Mouse (Mus musculus) 416B (cell line): ENCODE measurements at regions not wholly inside any gene's neighbourhood (a gene's known extent, or its start where the extent isn't known, plus 50 kb on each side); places are given as distances from the start of the nearest gene placed in this dataset.
A peak's percentile ranks its signal among the peaks of the same experiment; 100 is the strongest.

Experiments used
- DNase-seq: peaks from one replicate; pipeline ENCODE4 v3.0.0; 2011; ENCODE audit warnings: low read depth

DNA sequence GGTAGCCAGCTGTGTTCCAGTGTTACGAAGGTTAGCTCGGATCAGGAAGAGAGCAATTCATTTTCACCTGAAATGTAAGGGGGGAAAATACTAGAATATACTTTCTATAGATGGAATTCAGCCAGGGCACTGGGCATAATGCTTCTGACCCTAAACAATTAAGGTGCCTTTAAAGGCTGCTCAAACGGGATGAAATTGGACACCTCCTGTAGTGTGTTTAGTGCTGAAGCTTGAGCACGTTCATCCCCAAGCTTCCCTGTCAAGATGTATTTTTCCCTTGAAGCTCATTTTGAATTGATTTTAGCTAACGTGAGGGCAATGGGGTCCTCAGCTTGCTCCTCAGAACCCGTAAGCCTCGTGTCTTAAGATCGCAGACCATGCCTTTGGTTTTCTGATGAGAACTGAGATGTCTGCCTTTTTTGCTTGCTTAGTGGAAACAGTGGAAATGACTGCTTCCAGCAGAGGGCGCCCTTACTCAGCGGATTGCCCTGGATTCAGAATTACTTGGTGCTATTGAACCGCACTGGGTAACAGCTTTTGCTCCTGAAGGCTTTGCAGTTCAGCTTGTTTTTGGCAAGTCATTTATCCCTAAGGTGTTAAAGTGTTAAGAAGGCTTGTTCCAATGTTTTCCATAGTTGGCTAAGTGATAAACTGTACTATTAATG, 74.6 kb upstream of the Fermt1 start:
- DNase-seq = peak; percentile 67

DNA sequence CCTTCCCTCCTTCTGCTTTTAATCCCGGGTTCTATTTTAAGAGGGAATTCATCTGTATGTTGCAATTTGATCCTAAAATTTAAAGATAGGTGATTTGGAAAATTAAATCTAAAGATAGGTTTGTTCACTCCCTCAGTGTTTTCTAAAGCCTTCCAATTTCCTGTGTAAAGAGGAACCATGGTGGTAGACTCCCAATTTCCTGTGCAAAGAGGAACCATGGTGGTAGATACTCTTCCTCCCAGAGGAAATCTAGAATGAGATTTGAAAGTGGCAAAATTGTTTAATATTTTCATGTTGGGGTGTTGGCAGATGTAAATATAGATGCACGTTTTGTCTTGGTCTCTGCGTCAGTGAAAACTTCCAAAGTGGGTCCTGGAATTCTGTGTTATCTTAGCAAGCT, 75.5 kb upstream of the Fermt1 start:
- no peak for DNase-seq

DNA sequence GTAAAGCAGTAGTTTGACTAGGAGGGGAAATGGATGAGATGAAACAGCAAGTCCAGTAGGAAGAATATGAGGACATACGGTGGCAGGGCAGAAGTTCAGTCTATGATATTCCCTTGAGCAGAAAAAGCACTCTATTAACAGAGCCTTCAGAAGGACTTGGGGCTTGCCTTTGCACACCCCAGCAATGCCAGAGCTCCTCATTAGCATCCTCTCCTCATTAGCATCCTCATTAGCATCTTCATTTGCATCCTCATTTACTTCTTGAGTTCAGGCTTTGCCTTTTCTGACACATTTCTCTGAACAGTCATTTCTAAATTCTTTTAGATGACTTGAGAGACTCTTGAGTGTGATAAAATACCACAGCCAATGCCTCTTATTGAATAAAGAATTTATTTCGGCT, 81.3 kb upstream of the Fermt1 start:
- DNase-seq = no peak

DNA sequence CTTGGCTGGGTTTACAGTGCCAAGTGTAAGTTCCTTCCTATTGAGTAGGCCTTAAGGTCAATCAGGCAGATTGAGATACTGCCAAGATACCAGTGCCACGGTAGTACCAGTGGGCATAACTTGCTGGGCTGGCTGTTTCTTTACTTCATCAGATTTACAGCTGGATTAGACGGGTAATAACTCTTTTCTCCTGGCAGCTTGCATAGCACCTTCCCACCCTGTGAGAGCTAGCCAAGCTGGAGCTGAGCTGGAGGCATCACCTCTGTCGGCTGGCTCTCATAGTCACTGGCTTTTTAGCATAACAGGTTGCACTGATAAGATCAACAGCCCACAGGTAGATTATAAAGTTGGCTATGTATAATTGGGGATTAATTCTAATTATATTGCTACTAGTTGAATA, 89.7 kb upstream of the Fermt1 start:
- no peak for DNase-seq

DNA sequence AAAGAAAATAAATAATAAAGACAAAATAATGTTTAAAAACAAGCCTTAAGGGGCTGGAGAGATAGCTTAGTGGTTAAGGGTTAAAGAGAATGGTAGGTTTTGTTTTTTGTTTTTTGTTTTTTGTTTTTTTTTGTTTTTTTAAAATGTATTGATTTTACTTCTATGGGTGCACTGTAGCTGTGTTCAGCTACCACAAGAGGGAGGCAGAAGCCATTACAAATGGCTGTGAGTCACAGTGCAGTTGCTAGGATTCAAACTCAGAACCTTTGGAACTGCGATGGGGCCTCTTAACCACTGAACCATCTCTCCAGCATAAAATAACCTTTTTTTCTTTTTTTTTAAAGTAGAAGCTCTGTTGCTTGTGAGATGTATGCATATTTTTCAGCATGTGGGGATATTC, 95.0 kb upstream of the Fermt1 start:
- no peak for DNase-seq

DNA sequence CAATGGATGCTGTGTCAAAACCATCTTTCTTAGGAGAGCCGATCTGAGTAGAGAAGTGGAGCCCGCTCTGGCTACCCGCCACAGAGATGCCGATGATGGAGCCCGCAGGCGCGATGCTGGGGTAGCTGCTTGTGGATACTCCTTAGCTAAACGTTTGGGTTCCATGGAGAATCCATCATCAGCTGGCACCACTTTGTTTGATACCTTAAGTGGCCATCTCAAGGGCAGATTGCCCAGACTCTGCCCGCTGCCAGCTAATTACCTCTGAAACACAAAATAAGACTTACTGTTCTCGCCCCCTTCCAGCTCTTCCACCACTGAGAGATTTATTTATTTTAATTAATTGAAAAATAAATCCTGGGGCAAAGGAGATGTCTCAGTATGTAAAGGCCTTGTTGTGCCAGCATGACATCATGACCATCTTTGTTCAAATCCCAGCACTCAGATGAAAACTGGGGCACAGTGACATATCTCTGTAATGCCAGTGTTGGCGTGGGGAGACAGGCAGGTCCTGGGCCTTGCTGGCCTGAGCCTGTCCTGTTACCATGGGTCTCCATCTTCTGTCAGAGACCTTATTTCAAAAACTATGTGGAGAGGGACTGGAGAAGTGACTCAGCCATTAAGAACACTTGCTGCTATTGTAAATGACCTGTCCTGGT, 132.1 kb upstream of the Fermt1 start:
- DNase-seq = no peak

DNA sequence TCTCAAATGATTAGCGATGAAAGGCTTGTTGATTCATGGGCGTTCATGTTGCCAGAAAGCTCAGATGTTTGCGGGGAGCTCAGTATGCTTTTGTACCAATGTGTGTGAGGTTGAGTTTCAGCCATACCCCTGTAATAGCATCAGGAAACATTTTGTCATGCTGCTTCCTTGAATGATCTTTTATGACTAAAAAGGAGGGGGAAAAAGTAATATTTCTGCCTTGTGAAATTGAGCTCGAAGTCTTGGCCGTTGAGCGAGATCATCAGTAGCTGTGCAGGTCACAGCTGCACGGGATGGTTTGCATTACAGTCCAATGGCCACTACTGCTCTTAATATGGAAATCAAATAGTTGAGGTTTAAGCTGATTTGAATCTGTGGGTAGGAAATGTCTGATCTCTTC, 145.3 kb upstream of the Fermt1 start:
- DNase-seq = no peak

DNA sequence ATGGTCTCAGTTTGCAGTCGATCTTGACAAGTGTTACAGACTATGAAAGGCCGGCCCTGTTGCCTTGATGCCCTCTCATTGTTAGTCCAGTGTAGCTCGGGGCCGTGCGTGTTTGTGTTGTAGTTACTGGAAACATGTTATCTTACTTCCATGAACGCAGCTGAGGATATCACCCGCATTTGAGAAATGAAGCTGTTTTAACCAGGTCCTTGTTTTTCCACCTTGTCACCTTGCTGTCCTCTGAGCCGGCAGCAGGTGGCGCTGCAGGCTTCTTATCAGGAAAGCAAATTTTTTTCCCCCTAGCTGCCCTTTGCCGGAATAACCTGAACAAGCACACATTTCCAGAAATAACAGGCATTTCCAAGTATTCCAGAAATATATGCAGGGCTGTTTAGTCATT, 167.9 kb upstream of the Fermt1 start:
- peak; percentile 60 for DNase-seq

DNA sequence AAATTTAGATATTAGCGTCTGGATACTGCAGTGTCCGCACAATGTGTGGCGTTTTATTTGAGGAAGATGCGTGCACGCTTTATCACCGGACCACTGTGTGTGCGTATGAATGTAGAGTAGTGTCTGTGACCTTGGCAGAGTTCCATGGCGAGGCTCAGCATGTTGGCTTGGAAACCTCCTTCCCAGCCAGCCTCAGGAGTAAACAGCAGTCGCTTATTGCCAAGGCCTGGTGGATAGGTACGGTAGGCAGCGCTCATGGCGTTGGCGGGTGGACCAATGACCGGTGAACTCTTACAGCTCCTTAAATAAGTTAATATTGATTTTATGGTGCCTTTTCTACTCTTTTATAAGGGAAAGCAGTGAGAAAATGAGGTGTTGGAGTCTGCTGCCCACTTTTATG, 172.9 kb upstream of the Fermt1 start:
- DNase-seq = no peak

DNA sequence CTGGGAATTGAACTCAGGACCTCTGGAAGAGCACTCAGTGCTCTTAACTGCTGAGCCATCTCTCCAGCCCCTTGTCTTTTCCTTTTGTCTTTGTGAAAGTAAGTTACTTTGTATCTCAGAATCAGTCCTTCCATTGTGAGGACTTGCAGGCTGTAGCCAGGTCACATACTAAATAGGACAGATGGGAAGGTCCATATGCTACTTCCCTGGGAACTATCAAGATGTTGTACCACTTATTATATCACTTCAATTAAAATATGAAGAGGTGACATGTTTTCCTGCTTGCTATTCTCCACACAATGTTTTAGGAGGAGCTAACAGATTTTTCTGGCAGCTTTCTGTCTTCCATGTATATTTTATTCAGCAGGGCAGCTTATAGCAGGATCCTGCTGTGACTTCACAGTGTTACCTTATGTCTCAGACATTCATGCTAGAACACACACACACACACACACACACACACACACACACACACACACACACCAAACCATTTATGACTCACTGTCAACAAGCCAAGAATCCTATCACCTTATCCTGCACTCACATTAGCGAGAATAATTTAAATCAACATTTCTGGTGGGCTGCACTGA, 179.6 kb upstream of the Fermt1 start:
- DNase-seq = no peak

DNA sequence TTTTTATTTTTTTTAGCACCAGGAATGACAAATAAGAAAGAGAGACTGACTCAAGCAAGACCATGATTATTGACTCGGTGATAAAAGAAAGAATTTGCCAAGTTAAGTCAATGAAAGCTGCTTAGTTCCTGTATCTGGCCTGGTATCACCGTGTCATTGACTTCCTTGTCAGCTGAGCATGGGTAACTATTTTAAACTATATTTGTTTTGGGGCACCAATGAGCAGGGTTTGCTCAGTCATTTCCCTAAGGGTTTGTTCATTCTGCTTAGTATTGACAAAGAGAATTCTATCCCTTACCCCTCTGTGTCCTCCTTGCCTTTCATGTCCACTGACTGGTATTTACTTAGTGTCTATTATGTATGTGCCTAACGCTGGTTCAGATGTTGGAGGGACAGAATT, 189.2 kb upstream of the Fermt1 start:
- DNase-seq = no peak

DNA sequence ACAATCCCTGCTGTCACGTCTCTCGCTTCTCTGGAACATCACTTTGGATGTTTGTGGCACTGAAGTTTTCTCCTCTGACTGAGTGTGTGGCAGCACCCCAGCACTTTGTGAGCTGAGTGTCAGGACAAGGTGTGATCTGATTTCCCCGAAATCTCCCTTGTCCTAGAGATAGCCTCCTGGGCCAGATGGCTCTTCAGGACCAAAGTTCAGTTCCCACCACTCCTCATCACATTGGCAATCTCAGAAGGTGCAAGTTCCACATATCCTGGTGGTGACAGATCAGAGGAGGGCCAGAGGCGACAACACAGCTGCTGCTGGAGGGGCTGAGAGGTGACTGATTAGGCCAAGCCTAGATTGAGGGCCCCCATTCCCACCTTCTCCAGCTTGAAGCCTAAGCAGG, 193.2 kb upstream of the Fermt1 start:
- DNase-seq = no peak

DNA sequence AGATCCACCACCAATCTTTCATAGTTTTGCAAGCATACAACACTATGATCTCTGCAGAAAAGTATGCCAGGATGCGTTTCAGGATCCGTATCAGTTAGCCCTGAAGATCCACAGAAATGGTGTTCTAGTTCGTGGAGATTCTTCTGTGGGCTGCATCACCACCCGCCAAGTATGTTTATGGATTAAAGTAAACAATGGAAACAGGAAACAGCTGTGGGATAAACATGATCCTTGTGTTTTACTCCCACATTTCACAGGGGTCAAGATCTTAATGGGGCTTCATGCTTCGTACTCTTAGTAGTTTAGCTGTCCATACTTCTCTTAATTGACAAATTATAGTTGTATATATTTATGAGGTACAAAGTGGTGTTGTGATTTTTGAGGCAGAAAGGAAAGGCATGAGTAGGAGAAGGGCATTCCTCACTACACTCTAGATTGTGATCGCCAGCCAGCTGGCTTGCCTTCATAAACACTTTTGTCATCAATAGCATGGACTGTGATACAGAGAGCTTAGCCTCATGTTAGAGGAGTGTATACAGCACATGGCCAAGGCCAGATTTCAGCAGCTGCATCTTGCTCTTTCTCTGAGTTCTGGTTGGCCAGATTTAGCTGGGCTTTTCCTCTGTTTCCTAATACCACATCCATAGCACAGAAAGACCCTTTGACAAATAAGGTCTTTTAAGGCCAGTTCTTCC, 195.8 kb upstream of the Fermt1 start:
- no peak for DNase-seq

DNA sequence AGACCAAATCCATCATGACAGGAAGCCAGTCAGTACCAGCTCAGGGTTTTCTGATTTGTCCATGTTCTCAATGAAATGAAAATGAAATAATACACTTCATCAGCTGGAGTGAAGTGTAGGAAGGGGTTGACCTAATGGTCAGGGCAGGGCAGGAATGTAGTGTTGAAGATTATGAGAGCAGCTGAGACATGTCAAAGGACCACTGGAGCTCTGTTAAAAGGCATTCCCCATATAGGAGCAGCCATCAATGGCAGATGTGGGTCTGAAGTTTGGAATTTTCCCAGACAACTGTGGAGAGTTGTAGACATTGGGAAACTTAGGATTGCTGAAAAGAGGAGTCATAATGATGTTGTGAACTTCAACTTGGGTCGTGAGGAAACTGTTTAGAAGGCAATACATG, 206.8 kb upstream of the Fermt1 start:
- no peak for DNase-seq

DNA sequence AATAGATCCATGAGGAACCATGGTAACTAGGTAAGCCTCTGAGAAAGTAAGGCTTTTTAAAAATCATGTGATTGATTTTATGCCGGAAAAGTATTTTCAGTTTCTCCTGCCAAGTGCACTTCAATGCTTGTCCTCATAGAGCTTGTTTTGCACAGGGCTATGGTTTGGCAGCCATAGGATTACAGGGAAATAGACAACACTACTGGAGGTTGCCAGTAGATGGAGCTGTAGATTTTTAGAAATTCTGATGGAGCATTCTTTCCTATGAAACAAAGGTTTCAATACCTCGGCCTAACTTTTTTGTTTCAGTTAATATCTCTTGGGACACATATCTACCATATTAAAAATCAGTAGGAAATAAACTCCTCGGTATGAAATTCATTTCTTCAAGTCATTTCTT, 210.8 kb upstream of the Fermt1 start:
- peak; percentile 60 for DNase-seq

DNA sequence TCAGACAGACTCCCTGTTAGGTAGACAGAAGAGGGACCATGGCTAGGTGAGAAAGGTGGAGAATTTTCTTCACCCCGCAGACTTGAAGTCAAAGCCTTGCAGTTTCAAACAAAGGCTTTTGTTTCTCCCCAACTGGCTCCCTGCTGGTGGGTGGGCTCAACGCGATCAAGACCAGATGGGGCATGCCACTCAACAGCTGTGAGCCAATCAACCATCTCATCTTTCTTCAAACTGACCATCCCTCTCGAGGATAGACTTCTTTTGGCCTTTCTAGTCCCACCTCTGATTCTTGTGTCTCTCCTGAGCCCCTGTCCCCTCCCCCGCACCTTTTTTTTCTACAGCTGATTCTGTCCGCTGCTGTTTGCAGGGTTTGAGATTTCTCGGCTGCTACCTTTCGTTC, 212.5 kb upstream of the Fermt1 start:
- DNase-seq = no peak

DNA sequence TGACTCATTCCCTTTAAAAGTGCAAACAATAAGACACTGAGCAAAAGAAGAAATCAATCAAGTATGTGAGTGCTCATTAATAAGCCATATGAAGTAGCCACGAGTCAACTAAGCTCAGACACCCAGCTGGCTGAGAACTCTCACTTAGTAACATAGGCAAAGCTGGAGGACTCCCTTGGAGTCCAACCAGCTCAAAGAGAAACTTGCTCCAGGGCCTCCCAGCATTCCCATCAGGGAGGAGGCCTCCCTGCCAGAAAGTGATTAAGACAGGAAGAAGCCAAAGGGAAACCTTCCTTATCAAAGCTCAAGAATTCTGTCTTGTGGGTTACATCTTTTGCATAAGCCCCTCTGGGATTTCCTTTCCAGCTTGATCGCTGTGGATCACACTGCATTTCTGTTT, 213.7 kb upstream of the Fermt1 start:
- DNase-seq = no peak

DNA sequence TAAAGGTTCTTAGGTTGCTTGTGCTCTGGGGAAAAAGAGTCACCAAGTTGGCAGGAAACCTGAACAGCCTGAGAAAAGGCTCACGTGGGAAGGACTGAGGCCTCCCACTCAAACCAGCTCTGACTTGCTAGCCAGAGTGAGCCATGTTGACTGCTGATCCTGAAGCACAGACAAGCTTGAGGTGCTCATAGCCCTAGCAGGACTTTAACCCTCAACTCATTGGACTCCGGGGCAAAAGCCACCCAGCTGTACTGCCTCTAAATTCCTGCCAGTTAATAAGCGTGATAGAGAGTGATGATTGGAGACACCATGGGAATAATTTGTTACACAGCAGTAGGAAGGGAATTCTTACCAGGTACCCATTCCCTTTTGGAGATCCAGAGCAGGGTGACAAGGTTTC, 230.7 kb upstream of the Fermt1 start:
- no peak for DNase-seq

DNA sequence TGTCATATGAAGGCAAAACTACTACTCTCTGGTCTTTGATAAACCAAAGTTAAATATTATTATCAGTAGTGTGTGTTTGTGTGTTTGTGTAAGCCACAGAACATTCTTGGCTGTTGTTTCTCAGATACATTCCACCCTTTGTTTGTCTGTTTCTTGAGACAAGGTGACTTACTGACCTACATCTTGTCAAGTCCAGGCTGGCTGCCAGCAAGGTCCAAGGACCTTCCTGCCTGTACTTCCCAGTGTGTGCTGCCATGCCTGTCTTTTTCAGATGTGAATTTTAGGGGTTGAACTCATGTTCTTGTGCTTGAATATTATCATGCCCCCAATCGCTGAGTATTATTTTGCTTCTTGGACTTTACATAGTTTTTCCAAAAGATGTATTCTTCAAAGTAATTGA, 235.5 kb upstream of the Fermt1 start:
- DNase-seq = no peak

DNA sequence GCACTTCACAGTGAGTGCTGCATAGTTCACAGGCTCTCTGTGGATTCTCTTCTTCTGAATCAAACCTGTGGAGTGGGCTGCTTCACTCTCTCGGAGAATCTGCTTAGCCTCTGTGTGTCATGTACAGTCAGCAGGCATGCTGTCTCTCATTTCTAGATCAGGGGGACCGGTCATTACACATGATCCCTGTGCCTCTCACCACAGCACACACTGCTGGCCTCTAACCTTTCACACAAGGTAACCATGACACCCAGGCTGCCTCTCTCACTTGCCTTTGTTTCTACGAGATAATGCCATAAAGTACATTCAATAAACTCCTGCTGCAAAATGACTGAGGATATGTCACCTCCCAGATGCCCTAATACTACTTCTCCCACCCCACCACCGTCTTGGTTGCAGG, 237.2 kb upstream of the Fermt1 start:
- DNase-seq = no peak

DNA sequence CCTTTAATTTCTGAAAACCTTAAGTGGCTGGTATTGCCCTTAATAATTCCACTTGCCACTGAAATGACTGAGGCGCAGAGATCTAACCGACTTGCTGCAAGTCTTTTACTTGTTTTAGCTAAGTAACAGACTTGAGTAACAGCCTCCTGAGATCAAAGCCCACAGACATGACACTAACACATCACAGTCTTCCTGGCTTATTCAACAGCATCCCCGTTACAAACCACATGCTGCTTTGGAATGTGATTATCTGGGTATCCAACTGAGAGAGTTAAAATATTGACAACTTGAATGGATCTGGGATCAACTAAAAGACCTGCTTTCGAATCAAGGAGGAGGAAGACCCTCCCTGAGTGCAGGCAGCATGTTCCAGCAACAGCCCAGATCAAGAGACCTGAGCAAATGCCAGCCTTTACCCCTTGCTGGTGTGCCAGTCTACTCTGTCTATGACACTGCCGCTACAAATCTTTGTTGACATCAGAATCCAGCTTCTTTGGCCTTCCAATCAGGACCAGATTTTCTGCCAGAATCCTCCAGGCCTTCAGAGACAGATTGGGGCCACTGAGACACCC, 258.7 kb upstream of the Fermt1 start:
- DNase-seq = no peak

DNA sequence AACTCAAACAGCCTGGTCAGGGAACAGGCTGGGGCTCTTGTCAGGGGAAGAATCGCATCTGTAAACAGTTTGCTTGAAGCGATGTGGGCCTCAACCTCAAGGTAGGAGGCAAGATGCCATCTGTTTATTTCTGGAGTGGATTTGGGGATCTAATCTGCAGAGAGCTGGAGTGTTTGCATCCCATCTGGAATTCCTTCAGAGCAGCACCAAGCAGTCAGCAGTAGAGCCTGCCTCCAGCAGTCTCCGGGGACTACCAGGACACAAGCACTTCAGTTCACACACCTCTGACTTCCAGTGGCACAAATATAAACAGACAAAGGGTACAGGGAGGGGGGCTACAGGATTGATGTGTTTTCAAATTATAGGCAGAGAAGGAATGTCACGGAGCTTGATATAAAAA, 262.8 kb upstream of the Fermt1 start:
- DNase-seq = no peak
